In the genomic region with DNA sequence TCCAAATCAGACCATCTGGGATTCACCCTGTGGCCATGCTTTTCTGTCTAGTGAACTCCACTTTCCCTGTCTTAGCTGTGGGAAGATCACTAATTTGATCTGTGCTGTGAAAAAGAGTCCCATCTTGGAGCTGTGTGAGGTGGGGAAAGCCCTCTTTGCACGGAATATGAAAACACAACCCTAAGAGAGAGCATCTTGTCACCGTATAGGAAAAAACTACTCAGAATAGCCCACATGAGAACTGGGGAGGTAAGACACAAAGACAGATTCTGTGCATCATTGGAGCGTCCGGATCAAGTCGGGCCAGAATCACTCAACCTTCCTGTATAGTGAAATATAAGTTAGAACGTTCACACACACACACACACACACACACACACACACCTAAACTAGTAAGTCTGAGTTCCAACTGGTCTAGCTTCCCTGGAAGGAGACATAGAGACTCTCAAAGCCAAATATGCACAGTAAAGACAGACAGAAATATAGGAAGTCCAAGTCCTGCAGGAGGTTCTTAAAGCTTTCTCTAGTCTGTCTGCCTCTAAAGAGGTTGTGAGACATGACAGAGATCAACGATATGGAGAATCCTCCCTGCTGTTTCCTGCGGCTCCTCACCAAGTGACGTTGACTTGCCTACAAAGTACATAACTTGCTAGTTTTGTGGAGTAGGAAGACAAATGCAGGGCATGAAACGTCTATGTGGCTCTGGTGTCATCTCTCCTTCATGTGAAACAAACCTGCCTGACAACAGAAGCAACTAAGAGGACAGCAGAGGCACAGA, we compare ENCODE assay signal across 1 mouse cellular context.
TF ChIP-seq lines count a peak whose summit lies in the region.

No protein-coding gene starts in this region.

TF ChIP-seq in MEL, 35 proteins besides CTCF, POLR2A, EP300 and RAD21 (continued from another document):
- no peak for TF ChIP-seq TBP (IDR thresholded peaks at IDR 0.05; ENCODE audit: low read depth, low read length)
TF ChIP-seq in MEL: peak in this region for 0.
